Mouse (Mus musculus): ENCODE results near the gene St7l.

DNA sequence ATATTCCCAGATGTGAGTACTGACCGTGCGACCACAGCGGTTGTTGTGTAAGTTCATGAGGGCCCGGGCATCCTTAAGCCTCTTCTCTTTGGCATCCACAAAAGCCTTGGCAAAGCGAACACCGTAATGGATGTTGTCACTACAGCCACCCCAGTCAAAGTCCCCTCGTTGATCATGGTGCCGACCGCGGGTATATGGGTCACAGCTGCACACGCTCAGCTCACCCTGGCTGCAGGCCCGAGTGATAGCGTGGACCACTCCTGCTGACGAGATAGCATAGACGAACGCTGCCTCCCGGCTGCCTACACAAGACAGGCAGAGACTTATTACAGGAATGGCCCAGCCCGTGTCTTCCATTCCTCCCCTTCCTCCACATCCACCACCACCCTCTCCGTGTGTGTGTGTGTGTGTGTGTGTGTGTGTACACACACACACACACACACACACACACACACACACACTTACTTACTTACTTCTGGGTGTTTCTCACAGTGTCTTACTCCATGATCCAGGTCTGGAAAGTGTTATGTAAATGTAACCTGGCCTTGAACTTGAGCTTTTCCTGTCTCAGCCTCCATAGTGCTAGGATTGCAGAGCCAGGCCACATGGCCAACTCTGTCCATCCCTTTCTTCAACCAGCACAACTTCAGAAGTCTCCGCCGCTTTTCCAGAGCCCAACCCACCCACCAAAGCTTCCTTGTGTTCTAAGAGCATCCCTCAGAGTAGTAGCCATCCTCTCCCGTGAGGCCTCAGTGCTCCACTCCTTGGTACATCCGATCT is 89.3 kb downstream of the St7l start:
- TF ChIP-seq POLR2A (IDR thresholded peaks at IDR 0.05; ENCODE audit: insufficient read length, low read depth) (no peak), USF1 (IDR thresholded peaks at IDR 0.05; ENCODE audit: low read depth) (no peak), POLR2AphosphoS2 (IDR thresholded peaks at IDR 0.05; ENCODE audit: insufficient read length, low read depth) (no peak), TCF12 (IDR thresholded peaks at IDR 0.05; ENCODE audit: insufficient read depth, poor library complexity, severe bottlenecking) (no peak), MAX (IDR thresholded peaks at IDR 0.05; ENCODE audit: low read depth) (no peak), CEBPB (IDR thresholded peaks at IDR 0.05; ENCODE audit: insufficient read depth, poor library complexity, severe bottlenecking) (no peak), E2F4 (IDR thresholded peaks at IDR 0.05; ENCODE audit: insufficient read depth) (no peak), MYOD1 (IDR thresholded peaks at IDR 0.05; ENCODE audit: control insufficient read depth in 1 of 3, insufficient read length in 2 of 3, low read depth in 2 of 3) (no peak), REST (IDR thresholded peaks at IDR 0.05; ENCODE audit: insufficient read depth, insufficient read length) (no peak)

All from myocyte (in vitro differentiated cells).